Mouse (Mus musculus) inflammation-experienced regulatory T-cells, adult 6 months (primary cell): Measurements from ENCODE around the gene Phyhd1. TPM values are rescaled to one million over a fixed set of nuclear protein-coding genes. Genes with fewer than 3 reads are reported as not detected.
A peak's percentile ranks its signal among the peaks of the same experiment; 100 is the strongest.

Experiments
- ATAC-seq: one replicate; pipeline ENCODE4 v1.8.0; 2017
- polyA plus RNA-seq, 3 experiments: library from polyadenylated mRNA; unstranded; fragments of 100-300 nt; shearing (Covaris generic); gene quantifications; one replicate each; pipeline ENCODE4 v1.2.1; 2017

Gene Phyhd1
- polyA plus RNA-seq = 1 to 10 TPM; 2.5 to 4.8 (median 4.3) TPM

- no peak for ATAC-seq
Measured at GRCm38 (mm10) chr2:30265767-30266253, at the start of gene Phyhd1. Gene Phyhd1, plus strand, starts transcription at chr2:30266203.

GRCm38 (mm10) chr2:30216293-30216692 lies 49.7 kb upstream of the Phyhd1 start:
- no peak for ATAC-seq

GRCm38 (mm10) chr2:30235593-30235992 lies 30.4 kb upstream of the Phyhd1 start:
- ATAC-seq = no peak

- ATAC-seq = no peak
Measured at GRCm38 (mm10) chr2:30236426-30237198, 29.4 kb upstream of the Phyhd1 start.

GRCm38 (mm10) chr2:30237199-30237880 lies 28.7 kb upstream of the Phyhd1 start, which contains the start of gene Lrrc8a:
Gene Lrrc8a, plus strand, starts transcription at chr2:30237715.
- ATAC-seq = peak; percentile 90

- peak; percentile 41 for ATAC-seq
Measured at GRCm38 (mm10) chr2:30237881-30238280, 28.1 kb upstream of the Phyhd1 start.

GRCm38 (mm10) chr2:30238906-30239465 lies 27.0 kb upstream of the Phyhd1 start:
- no peak for ATAC-seq

- ATAC-seq = no peak
Measured at GRCm38 (mm10) chr2:30239777-30240176, 26.2 kb upstream of the Phyhd1 start.

- no peak for ATAC-seq
Measured at GRCm38 (mm10) chr2:30240267-30240666, 25.7 kb upstream of the Phyhd1 start, which contains the start of gene Gm28035. Gene Gm28035, plus strand, starts transcription at chr2:30240567.

GRCm38 (mm10) chr2:30242509-30242908 lies 23.5 kb upstream of the Phyhd1 start:
- no peak for ATAC-seq

GRCm38 (mm10) chr2:30243391-30243790 lies 22.6 kb upstream of the Phyhd1 start:
- no peak for ATAC-seq

- ATAC-seq = no peak
Measured at GRCm38 (mm10) chr2:30244595-30245178, 21.3 kb upstream of the Phyhd1 start.

- no peak for ATAC-seq
Measured at GRCm38 (mm10) chr2:30247036-30247435, 19.0 kb upstream of the Phyhd1 start.

GRCm38 (mm10) chr2:30247681-30248080 lies 18.3 kb upstream of the Phyhd1 start:
- no peak for ATAC-seq

- ATAC-seq = no peak
Measured at GRCm38 (mm10) chr2:30249182-30249581, 16.8 kb upstream of the Phyhd1 start.

- no peak for ATAC-seq
Measured at GRCm38 (mm10) chr2:30250166-30251128, 15.6 kb upstream of the Phyhd1 start.

- peak; percentile 92 for ATAC-seq
Measured at GRCm38 (mm10) chr2:30251417-30252104, 14.4 kb upstream of the Phyhd1 start.

GRCm38 (mm10) chr2:30252521-30252920 lies 13.5 kb upstream of the Phyhd1 start:
- no peak for ATAC-seq

- ATAC-seq = peak; percentile 41
Measured at GRCm38 (mm10) chr2:30253809-30254208, 12.2 kb upstream of the Phyhd1 start.

- no peak for ATAC-seq
Measured at GRCm38 (mm10) chr2:30255631-30256395, 10.2 kb upstream of the Phyhd1 start.
